Mouse (Mus musculus): ENCODE measurements at regions not wholly inside any gene's neighbourhood (a gene's known extent, or its start where the extent isn't known, plus 50 kb on each side); places are given as distances from the start of the nearest gene placed in this dataset.

GRCm38 (mm10) chr3:148107031-148107430 lies 883.3 kb downstream of the Adgrl2 start:
- TF ChIP-seq POLR2A (IDR thresholded peaks at IDR 0.05; ENCODE audit: low read depth, low read length) (no peak), CTCF (IDR thresholded peaks at IDR 0.05; ENCODE audit: borderline replicate concordance, insufficient read depth, low read length) (no peak)

All from embryonic fibroblast, embryonic 13.5 days (primary cell).